Mouse (Mus musculus): ENCODE data around the gene Gpsm1.

- TF ChIP-seq CTCF (IDR thresholded peaks at IDR 0.05; ENCODE audit: low read depth, low read length) (no peak), POLR2A (IDR thresholded peaks at IDR 0.05; ENCODE audit: extremely low read depth, insufficient read depth, low read length) (no peak)
These were observed 1.4 kb downstream of the Gpsm1 start for GRCm38 (mm10) chr2:26316576-26317246.
